Mouse (Mus musculus) CD4-positive, CD25-positive, alpha-beta regulatory T cell, adult 9 weeks (primary cell): Measurements from ENCODE around the gene Gm9376. TPM values are rescaled to one million over a fixed set of nuclear protein-coding genes. Genes with fewer than 3 reads are reported as not detected.

Source experiments
- polyA plus RNA-seq: library from polyadenylated mRNA; unstranded; fragments of 100-300 nt; shearing (Covaris generic); gene quantifications from one replicate; pipeline ENCODE4 v1.2.1, GENCODE M21; 2017

Gm9376 gene
- polyA plus RNA-seq: not detected

DNA sequence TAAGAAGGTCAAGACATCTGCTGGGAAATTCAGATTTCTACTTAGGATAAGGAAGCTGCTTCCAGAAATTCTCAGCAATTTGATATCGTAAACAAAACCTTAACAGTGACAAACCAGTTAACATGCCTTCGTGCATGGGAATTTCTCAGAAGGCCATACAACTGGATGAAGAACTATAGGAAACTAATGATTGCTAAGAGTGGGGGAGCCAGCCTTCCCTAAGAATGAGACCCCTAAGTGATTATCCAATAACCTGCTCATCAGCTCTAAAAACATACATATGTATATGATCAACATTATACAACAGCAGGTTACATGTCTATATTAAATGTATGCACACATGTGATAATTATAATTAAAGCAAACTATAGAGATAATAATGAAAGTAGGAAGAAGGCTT lies at the start of gene Gm9376:
Gene Gm9376, plus strand, starts transcription at position 301 of the 400 bp plus-strand sequence.

GRCm38 (mm10) chr14:118236886-118237289 lies 29.9 kb upstream of the Gm9376 start, which contains the start of gene Sox21:
Gene Sox21, minus strand, starts transcription at chr14:118237030.

Other genes starting within 250 kb of the Gm9376 start
- gene Dct, start 214.7 kb upstream of the Gm9376 start, polyA plus RNA-seq: 0.21 TPM
- gene Tgds, start 134.2 kb upstream of the Gm9376 start, polyA plus RNA-seq: 33.3 TPM
- 4.6 TPM for gene Gpr180, start 129.8 kb upstream of the Gm9376 start, polyA plus RNA-seq
- not detected for gene Sox21, start 29.9 kb upstream of the Gm9376 start, polyA plus RNA-seq